Mouse (Mus musculus): ENCODE data around the gene Tns1.
A peak's percentile ranks its signal among the peaks of the same experiment; 100 is the strongest.

Gene Tns1

DNA sequence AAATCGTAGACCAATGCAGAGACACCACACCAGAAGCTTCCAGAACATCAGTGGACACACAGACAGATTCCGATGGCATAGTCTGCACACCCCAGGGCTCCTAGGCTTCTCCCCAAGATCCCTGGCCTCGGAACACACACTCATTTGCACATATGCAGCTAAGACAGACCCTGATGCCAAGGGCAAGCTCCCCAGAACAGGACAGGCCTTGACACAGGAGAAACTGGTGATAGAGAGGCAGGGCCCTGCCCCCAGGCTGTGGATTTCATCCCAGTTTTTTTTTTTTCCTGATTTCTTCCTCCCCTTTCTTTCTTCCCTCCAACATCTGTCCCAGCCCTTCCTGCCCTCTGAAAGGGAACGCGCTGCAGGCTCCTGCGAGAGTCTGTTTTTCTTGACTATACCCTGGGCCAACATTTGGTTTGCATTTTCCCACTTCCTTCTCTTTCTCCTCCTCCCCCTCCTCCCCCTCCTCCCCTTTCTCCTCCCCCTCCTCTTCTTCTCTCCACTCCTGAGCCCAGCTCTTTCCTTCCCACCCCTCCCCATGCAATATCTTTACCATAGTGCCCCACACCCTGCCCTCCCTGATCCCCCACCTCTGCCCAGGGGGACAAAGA is 32.5 kb downstream of the Tns1 start:
- DNase-seq (ENCODE audit: low read depth, low spot score): no peak

DNA sequence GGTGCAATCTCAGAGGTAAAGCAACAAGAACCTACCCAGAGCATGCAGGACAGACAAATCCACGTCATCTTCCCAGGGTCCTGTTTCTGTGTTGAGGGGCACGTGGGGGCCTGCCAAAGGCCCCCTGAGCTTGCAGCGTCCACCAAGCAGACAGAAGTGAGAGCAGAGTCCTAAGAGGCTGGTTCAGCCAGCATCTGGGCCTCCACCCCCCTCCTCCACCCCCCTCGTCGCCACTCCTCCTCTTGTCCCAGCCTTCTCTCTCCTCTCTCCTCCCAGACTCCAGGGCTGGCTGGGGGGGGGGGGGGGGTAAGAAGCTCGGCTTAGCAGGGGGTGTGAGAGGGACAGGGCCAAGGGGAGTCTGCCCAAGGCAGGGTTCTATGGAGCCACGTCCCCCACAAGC is 33.1 kb downstream of the Tns1 start:
- no peak for DNase-seq (ENCODE audit: low read depth, low spot score)

DNA sequence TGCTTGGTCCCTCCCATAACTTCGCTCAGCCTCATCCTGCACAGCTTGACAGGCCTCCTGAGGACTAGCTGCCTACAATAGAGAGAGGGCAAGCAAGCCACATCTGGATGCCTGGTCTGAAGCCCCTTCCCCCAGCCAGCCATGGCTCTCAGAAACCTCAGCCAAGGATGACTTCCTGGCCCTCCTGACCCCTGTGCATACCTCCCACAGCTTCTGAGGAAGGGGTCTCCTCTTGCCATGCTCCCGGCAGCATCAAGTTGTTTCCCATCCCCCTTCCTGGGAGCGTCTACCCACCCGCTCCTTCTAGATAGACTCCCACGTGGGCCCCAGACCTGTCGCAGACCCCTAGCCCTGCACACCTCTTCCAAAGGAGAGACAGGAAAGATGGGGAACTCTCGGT is 33.9 kb downstream of the Tns1 start:
- DNase-seq (ENCODE audit: low read depth, low spot score): no peak

DNA sequence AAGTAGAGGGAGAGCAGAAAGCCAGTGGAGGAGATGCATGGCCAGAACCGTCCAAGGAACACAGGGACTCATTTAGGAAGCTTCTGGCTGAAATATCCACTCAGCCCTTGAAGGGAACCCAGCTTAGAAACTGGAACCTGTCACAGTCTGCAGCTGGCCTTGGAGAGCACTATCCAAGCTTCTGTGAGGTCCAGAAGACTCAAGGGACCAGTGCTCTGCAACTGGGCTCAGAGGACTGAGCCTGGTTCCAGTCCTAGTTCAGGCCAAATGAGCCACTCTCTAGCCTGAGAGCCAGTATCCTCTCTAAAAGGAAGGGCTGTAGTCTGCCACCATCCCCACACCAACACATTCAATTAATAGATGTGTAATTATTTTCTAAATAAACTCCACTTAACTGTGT is 35.7 kb downstream of the Tns1 start:
- DNase-seq (ENCODE audit: low read depth, low spot score): no peak

DNA sequence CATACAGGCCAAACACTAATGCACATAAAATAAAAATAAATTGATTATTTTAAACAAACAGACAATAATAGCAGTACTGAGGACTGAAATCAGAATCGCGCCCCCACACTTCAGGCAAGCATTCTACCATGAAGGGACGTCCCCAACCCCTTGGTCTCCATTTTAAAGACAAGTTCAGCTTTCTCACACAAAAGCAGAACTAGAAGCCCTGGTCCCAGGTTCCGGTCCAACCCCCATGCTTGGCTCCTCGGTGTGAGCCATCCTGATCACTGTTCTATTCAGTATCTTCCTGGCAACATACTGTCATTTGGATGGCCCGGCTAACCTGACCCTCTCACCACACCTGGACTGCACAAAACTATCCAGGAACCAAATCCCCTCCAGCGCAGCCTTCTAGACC is 38.7 kb downstream of the Tns1 start:
- DNase-seq (ENCODE audit: low read depth, low spot score): no peak

DNA sequence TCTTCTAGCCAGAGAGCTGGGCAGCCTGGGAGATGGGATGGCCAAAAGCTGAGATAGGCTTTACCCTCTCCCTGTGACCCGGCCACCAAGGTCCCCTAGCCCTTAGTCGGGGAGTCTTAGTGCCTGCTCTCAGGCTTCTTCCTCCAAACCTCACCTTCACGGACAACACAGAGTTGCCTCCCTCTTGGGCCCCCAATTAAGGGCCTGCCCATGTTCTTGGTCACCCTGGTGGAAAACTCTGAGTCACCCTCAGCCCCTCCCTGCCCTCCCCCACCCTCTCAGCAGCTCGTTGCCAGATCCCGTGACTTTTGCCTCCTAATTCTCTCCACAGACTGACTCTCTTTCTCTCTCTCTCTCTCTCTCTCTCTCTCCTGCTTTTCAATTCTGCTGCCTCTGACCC is 39.5 kb downstream of the Tns1 start:
- no peak for DNase-seq (ENCODE audit: low read depth, low spot score)

DNA sequence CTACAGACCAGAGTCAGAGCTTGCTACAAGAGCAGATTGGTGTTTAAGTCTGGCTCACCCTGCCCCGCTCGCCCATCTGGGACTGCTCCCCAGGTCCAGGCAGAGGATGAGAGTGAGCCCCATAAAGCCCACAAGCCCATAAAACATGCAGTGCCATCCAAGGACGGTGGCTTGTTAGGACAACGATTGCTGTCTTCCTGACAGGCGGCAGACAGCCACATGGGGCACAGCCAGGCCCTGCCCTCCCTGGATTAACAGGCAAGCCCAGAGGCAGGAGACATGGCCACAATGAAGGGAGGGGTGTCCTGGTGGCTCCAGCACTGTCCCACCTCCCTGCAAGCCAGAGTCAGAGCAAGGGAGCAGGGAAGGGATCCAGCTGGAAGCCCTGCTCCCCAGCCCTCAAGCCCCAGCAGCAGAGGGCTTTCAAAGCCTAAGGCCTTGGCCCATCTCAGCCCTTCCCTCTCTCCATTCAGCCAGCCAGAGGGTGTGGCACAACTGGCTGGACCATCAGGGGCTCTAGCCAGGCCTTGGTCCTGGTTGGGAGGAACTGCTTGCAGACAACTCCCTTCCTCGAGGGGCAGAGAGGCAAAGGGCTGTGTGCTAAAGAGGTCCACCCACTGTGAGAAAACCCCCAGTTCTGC is 40.1 kb downstream of the Tns1 start:
- DNase-seq (ENCODE audit: low read depth, low spot score): no peak

DNA sequence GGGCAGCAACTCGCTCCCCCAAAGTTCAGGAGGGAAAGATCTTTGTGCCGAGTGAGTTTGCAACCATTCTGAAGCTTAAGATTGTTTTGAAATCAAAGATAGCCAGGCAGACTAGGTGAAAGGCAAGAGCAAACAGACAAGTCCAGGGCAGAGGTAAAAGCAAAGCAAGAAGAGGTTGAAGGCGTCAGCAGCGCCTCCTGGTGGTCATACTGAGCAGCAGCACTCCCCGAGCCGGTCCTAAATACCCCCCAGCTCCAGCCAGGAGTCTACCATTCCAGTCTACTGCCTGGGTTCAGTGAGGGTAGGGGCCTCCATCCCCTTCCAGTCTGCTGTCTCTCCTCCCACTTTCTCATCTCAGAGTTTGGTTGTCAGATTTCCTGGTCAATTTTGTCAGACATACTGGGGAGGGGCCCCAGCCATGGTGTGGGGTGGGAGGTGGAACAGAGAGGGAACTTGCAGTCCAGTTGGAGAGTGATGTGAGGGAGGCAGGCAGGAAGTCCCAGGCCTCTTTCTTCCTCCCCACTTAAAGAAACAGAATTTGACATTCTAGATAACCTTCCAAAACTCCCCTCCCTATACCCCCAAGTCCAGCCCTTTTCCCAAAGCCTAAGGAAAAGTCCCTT is 41.3 kb downstream of the Tns1 start:
- DNase-seq (ENCODE audit: low read depth, low spot score): peak; percentile 70

DNA sequence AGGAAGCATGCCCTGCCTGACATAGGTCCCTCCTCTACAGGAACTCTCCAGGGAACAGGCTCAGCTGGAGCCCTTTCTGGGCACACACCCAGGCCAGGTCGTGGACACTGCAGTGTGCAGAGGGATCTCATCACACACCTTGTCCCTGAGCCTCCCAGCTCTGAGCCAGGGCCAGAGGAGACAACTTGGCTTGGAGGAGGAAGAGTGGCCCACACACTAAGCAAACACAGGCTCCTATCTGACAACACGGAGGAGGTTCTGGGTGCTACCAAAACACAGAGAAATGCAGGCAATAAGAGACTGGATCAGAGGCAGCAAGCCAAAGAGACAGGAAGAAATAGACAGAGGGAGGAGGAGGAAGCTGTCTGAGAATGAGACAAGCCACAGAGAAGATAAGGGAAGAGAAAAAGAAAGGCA is 42.7 kb downstream of the Tns1 start:
- no peak for DNase-seq (ENCODE audit: low read depth, low spot score)

DNA sequence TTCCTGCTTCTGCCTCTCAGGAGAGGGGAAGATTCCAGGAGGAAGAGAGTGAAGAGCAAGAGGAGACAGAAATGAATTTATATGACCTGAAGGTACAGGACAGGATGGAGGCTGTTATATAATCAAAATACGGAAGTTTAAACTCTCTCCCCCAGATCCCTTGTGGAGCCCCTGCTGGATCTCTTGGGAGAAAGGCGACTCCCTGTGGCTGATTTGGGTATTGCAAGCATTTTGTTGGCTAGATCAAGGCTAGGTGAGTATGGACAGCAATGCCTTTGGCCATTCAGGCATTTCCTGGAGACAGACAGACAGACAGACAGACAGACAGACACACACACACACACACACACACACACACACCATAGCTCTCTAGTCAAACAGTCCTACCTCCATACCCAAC is 46.9 kb downstream of the Tns1 start:
- DNase-seq (ENCODE audit: low read depth, low spot score): peak; percentile 76

DNA sequence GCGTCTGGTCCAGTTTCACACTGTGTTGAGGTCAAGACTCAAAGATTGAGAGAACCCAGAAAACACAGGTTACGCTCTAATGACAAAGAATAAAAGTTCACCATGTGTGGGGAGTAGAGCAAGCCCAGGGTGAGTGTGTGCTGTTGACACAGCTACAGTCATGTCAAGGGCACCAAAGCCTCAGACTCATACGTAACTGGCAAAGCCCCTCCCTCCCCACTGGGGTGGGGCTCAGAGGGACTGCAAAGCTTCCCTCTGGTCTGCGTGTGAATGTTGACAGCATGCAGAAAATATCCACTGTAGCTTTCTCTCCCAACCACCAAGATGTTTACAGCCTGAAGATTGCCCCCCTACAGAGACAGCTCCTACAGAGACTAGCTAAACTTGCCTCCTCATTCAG is 48.0 kb downstream of the Tns1 start:
- DNase-seq (ENCODE audit: low read depth, low spot score): no peak

DNA sequence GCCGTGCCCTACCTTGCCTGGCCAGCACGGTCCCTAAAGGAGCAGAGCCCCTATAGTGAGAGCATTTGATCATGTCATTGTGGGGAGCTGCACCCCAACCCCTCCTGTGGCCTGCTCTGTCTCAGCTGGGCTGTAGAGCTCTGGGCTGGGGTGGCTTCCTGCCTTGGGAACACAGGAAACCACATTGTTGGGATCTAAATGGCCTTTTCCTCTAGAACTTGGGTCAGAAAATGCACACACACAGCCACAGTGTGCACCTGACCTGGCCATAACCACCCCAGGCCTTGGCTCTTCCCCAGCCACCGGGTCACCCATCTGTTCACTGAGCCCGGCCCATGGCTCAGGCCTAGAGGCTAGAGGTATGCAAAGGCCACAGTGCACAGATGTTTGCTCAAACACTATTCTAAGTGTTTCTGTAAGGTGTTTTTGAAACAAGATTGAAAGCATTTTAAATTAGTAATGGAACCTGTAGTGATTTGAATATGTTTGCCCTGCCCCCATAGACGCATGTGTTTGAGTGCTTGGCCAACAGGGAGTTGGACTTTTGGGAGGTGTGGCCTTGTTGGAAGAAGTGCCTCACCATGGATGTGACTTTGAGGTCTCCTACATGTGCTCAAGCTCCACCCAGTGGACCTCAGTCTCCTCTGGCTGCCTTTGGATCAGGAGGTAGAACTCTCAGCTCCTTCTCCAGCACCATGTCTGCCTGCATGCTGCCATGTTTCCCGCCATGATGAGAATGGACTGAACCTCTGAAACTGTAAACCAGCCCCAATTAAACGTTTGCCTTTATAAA is 49.4 kb downstream of the Tns1 start:
- no peak for DNase-seq (ENCODE audit: low read depth, low spot score)

DNA sequence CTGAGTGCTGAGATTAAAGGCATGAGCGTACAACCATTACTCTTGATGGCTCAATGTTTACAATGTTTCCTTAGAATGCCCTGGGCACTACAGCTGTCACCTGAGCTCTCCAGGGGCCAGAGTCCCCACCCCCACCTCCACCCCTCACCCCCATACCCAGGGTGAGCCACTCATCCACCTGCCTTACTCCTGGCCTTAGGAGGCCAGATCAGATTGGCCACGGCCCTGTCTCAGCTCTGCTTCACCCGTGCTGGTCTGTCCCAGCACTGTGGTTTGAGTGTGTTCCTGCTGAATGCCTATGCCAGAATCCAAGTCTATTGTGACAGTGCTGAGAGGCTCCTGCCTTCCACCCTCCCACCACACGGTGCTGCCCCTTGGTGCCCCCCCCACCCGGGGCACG is 50.5 kb downstream of the Tns1 start:
- DNase-seq (ENCODE audit: low read depth, low spot score): no peak

DNA sequence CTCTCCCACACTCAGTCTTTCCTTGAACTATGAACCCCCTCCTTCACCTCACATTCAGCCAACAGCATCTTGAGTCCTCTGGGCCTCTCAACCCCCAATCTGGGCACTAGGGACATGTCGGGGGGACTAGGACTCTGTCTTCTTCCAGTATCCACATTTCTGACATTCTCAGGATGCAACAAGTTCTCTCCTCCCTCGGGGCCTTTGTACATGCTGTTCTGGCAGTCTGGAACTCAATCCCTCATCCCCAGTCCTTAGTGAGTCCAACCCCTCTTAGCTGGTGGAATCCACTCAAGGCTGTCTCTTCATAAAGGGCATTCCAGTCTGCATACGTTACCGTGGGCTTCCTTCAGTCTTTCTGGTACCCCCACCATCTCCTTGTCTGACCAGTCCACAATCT is 53.5 kb downstream of the Tns1 start:
- no peak for DNase-seq (ENCODE audit: low read depth, low spot score)

DNA sequence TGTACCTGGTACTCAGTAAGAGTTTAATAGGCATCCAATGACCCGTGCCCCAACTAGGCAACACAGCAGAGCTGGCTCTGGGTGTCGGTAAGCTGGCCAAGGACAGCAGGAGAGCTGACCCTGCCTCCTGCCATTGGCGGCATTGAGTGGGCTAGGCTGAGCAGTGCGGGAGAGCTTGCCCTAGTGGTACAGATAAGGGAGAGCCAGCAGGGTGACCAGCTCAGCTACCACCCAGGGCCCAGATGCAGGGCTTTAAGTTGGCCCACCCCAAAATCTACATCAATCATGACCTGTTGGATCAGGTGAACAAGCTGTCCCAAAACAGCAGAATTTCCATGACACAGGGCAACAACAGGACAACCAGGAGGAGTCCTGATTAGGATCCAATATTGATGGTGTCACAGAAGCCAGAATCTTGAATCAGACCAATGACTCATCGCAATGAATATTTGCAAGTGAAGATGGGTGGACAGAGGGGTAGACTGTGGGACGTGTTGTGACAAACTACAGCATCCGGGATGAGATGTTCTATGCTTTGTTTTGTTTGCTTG is 54.2 kb downstream of the Tns1 start:
- no peak for DNase-seq (ENCODE audit: low read depth, low spot score)

DNA sequence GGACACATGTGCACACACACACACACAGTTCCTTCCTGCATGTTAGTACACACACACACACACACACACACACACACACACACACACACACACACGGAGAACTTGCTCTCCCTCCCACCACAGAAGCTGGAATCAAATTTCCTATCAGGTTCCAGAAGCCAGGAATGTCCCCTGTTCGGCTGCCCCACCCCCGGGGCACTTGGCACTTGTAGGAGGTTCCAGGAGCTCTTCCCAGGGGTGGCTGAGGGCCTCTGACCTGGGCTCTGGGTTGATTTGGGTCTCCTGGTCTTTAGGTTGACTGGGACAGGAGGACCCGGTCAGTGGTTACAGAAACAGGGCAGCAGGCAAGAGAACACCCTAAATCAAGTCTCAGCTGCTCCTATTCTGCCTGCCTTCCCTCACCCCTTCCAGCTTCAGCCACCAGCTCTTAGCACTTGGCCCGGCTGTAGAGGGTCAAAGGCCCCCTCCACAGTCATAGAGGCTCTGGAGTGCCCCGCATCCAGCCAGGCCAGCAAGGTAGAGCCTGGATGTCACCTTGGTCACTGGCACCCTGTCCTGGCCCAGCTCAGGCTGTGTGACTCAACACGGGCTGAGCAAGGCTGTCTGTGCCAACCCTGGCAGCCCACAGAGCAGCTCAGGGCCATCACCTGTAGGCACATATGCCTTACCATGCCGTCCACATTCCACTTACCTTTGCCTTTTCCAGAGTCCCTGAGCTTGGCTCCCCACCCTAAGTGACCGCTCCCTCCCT is 55.0 kb downstream of the Tns1 start:
- DNase-seq (ENCODE audit: low read depth, low spot score): no peak

DNA sequence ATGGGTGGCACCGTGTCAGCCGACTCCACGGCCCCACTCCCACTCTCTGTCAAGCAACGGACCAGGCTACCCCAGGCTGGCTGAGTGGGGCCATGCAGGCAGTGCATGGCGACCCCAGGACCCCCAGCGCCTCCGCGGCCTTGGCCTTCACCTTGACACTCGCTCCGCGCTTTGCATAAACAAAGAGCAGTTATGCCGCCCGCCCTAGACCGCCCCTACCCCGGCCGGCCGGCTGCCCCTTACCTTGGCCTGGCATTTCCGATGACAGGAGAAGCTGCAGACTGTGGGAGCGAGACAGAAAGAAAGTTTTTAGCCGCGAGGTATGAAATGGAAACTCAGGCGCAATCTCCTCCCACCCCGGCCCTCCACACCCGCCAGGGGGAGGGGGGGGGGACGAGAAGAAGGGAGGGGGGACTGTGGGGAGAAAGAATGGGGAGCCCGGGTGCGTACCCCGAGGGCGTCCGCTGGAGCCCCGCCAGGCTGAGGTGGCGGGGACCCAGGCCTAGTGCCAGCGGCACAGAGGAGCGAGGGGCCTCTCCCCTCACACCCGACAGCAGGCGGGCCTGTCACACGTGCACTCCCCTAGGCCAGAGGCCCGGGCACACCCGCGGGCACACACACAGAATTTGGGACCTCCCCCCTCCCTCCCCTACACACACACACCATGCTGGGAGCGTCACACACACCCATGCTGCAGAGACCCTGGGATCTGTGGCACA is 55.7 kb downstream of the Tns1 start:
- DNase-seq (ENCODE audit: low read depth, low spot score): peak; percentile 38

DNA sequence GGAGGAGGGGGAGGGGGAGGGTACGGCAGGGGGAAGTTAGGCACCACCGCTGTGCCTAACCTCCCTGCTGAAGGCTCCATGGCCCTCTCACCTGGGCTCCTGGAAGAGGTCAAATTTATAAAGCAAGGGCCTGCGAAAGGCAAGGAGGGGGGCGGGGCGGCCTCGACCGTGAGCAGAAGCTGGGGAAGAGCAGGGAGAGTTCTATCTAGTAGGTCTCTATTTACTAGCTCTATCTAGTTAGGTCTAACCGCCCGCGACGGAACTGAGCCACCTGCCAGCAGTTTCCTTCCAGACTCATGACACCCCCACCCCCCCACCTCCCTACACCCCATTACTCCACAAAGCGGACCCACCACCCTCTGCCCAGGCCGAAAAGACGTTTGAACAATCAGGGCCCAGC is 56.4 kb downstream of the Tns1 start:
- DNase-seq (ENCODE audit: low read depth, low spot score): peak; percentile 37

DNA sequence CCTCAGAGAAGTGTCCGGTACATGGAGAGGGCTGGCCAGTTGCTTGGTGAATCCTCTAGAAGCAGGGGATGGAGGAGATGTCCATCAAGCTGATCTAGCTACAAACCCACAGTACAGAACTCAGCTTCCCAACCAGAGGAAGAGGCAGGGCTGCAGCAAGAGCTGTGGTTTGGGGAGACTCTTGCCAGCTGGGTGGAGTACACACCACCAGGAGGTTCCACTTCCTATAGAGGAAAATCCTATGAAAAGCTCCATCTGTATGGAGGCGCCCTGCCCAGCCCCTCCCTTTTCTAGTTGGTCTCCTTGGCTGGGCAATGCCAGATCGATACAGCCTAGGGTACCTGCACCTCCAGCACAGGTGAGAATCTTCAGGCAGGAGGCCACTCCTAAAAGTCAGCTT is 57.7 kb downstream of the Tns1 start:
- no peak for DNase-seq (ENCODE audit: low read depth, low spot score)

DNA sequence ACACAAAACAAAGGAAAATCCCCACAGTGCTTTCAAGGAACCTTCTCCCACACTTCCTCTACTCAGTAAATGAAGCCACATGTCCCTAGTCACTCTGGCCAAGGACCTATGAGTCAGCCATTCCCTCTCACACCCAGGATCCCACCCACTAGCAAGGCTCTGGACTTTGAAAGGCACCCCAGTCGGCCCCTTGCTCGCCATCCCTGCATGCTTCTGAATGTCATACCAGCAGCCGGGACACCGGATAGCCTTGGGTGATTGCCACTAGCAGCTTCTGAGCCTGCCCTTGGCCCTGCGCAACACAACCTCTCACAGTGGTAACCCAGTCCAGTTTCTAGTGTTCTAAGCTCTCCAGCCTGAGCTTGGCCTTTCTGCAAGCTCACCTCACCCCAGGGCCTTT is 58.2 kb downstream of the Tns1 start:
- no peak for DNase-seq (ENCODE audit: low read depth, low spot score)

DNA sequence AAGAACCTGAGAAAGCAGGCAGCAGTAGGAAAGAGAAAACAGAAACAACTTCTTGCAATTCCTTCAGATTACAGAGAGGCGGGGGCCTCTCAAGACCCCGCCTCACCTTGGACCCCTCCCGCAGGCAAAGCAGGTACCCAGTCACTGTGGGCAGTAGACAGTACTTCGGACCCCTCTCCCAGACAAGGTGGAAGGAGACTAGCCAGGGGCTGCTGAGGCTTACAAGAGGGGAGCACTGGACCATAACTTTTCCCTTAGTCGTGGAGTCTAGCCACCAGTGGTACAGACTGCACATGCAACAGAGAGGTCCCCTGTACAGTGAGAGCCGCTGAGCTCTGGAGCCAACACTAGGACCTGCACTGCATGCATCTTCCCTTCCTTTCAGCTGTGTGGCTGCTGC is 64.2 kb downstream of the Tns1 start:
- DNase-seq (ENCODE audit: low read depth, low spot score): no peak

Data from CD4-positive, CD25-positive, alpha-beta regulatory T cell, adult 2 months (primary cell).